Mouse (Mus musculus) CH12.LX (cell line): ENCODE data around the gene Fli1. TPM values are rescaled to one million over a fixed set of nuclear protein-coding genes. Genes with fewer than 3 reads are reported as not detected.

Experiments used
- DNase-seq: peaks from one replicate; pipeline ENCODE4 v3.0.0-alpha.2; 2013; ENCODE audit errors: extremely low read depth
- H3K27ac ChIP-seq: 2 replicates; pipeline ENCODE4 v1.5.1; 2012; ENCODE audit warnings: low read depth, mild to moderate bottlenecking, control low read depth, moderate library complexity; ENCODE audit not compliant: insufficient read depth
- H3K27me3 ChIP-seq: replicated peaks from 2 replicates; pipeline ENCODE3; 2012; ENCODE audit warnings: inconsistent platforms
- H3K36me3 ChIP-seq, 2 experiments: replicated peaks in 1 of 2; 2 replicates each; pipeline versions ENCODE3 to v1.6.1; 2012; ENCODE audit warnings: inconsistent platforms in 1 of 2, low read length in 1 of 2, mild to moderate bottlenecking in 1 of 2, mixed read lengths in 1 of 2, moderate library complexity in 1 of 2; ENCODE audit not compliant: control insufficient read depth in 1 of 2, insufficient read depth in 1 of 2
- H3K4me1 ChIP-seq, 2 experiments: 2 replicates each; pipeline ENCODE4 v1.6.1; 2012; ENCODE audit warnings: inconsistent platforms in 1 of 2, moderate library complexity in 1 of 2; ENCODE audit not compliant: insufficient read depth in 2 of 2, control insufficient read depth in 1 of 2
- H3K4me2 ChIP-seq: 2 replicates; pipeline ENCODE4 v1.6.1; 2012; ENCODE audit warnings: low read depth, mild to moderate bottlenecking, control low read depth; ENCODE audit not compliant: poor library complexity, insufficient read depth, severe bottlenecking
- H3K4me3 ChIP-seq, 3 experiments: fragments of 150-350 bp in 1 of 3; sonication (generic) in 1 of 3; replicated peaks in 1 of 3; 2 replicates each; pipeline versions ENCODE3 to v1.5.1; 2011 to 2012; ENCODE audit warnings: low read depth in 2 of 3, low read length in 2 of 3, mild to moderate bottlenecking in 2 of 3, moderate library complexity in 2 of 3, control low read depth in 1 of 3, improper control_type of control experiment in 1 of 3, inconsistent platforms in 1 of 3, mixed read lengths in 1 of 3; ENCODE audit not compliant: poor library complexity in 1 of 3
- H3K79me2 ChIP-seq: replicated peaks from 2 replicates; pipeline ENCODE4 v1.6.1; 2012; ENCODE audit warnings: mild to moderate bottlenecking, moderate library complexity; ENCODE audit not compliant: control insufficient read depth, poor library complexity, insufficient read depth, severe bottlenecking; ENCODE audit errors: extremely low read depth
- H3K9ac ChIP-seq: 2 replicates; pipeline ENCODE4 v1.6.1; 2012; ENCODE audit warnings: low read depth, mild to moderate bottlenecking, control low read depth, moderate library complexity; ENCODE audit not compliant: insufficient read depth
- H3K9me3 ChIP-seq: replicated peaks from 2 replicates; pipeline ENCODE3; 2012; ENCODE audit warnings: low read length, inconsistent platforms, mixed read lengths
- BHLHE40 ChIP-seq: IDR thresholded peaks from 2 replicates; pipeline ENCODE4 v1.6.1; 2011; ENCODE audit warnings: mild to moderate bottlenecking, low read depth, low read length, improper control_type of control experiment
- CHD1 ChIP-seq: IDR thresholded peaks from 2 replicates; pipeline ENCODE4 v1.6.1; 2012; ENCODE audit warnings: low read depth, low read length, improper control_type of control experiment, inconsistent platforms
- EP300 ChIP-seq: IDR thresholded peaks from 2 replicates; pipeline ENCODE4 v1.6.1; 2011; ENCODE audit warnings: low read length, improper control_type of control experiment
- ETS1 ChIP-seq: conservative IDR thresholded peaks from 2 replicates; pipeline ENCODE4 v1.6.1; 2012; ENCODE audit warnings: low read depth, mild to moderate bottlenecking, inconsistent platforms, low read length, improper control_type of control experiment, moderate library complexity
- GABPA ChIP-seq: IDR thresholded peaks from 2 replicates; pipeline ENCODE4 v1.6.1; 2012; ENCODE audit warnings: low read depth, low read length, improper control_type of control experiment, inconsistent platforms; ENCODE audit not compliant: insufficient replicate concordance
- HCFC1 ChIP-seq: IDR thresholded peaks from 2 replicates; pipeline ENCODE4 v1.6.1; 2012; ENCODE audit warnings: low read depth, mild to moderate bottlenecking, inconsistent platforms, low read length, improper control_type of control experiment
- JUN ChIP-seq: IDR thresholded peaks from 2 replicates; pipeline ENCODE4 v1.6.1; 2011; ENCODE audit warnings: low read depth, mild to moderate bottlenecking, low read length, improper control_type of control experiment, moderate library complexity; ENCODE audit not compliant: insufficient read depth
- JUND ChIP-seq: conservative IDR thresholded peaks from 2 replicates; pipeline ENCODE4 v1.6.1; 2011; ENCODE audit warnings: low read depth, low read length, improper control_type of control experiment
- MXI1 ChIP-seq: IDR thresholded peaks from 2 replicates; pipeline ENCODE4 v1.6.1; 2011; ENCODE audit warnings: mild to moderate bottlenecking, low read depth, low read length, improper control_type of control experiment
- POLR2AphosphoS2 ChIP-seq: IDR thresholded peaks from 2 replicates; pipeline ENCODE4 v1.6.1; 2011; ENCODE audit warnings: low read depth, low read length, improper control_type of control experiment
- RAD21 ChIP-seq: IDR thresholded peaks from 2 replicates; pipeline ENCODE4 v1.6.1; 2011; ENCODE audit warnings: low read depth, mild to moderate bottlenecking, low read length, improper control_type of control experiment, moderate library complexity
- TBP ChIP-seq: conservative IDR thresholded peaks from 2 replicates; pipeline ENCODE4 v1.6.1; 2011; ENCODE audit warnings: low read depth, low read length, improper control_type of control experiment
- USF1 ChIP-seq: IDR thresholded peaks from 2 replicates; pipeline ENCODE4 v1.6.1; 2014; ENCODE audit warnings: low read depth, mild to moderate bottlenecking, inconsistent platforms, low read length, improper control_type of control experiment
- USF2 ChIP-seq: conservative IDR thresholded peaks from 2 replicates; pipeline ENCODE4 v1.6.1; 2011; ENCODE audit warnings: low read depth, low read length, improper control_type of control experiment
- ZC3H11A ChIP-seq: IDR thresholded peaks from 2 replicates; pipeline ENCODE4 v1.6.1; 2012; ENCODE audit warnings: low read depth, mild to moderate bottlenecking, inconsistent platforms, low read length, improper control_type of control experiment
- ZKSCAN1 ChIP-seq: IDR thresholded peaks from 2 replicates; pipeline ENCODE4 v1.6.1; 2012; ENCODE audit warnings: low read depth, inconsistent platforms, low read length, improper control_type of control experiment, borderline replicate concordance
- ZMIZ1 ChIP-seq: IDR thresholded peaks from 2 replicates; pipeline ENCODE4 v1.6.1; 2012; ENCODE audit warnings: low read depth, mild to moderate bottlenecking, inconsistent platforms, low read length, improper control_type of control experiment
- dilution Hi-C: fragments of 300-500 bp; cut with MboI; formaldehyde crosslinking; loops from 2 replicates; pipeline ENCODE4 v1.14.3; 2020; ENCODE audit warnings: low sequenced_read_pairs; ENCODE audit not compliant: extremely low pct_unique_long_range_greater_than_20kb, extremely low pct_ligation_motif_present
- in situ Hi-C: fragments of 300-500 bp; cut with MboI; formaldehyde crosslinking; loops from 3 replicates; pipeline ENCODE4 v1.14.3; 2019; ENCODE audit warnings: low sequenced_read_pairs, low pct_ligation_motif_present, low pct_unique_long_range_greater_than_20kb, mixed read lengths
- polyA plus RNA-seq: library from polyadenylated mRNA; unstranded; fragments of >175 nt; gene quantifications from 2 replicates; pipeline ENCODE4 v1.2.1, GENCODE M21; 2012; ENCODE audit warnings: low read depth; ENCODE audit not compliant: insufficient read length
- total RNA-seq, 2 experiments: library from RNA; depleted of rRNA; stranded (reverse); fragments of 300-350 nt in 1 of 2; fragments of >200 nt in 1 of 2; gene quantifications; 2 replicates each; pipeline ENCODE4 v1.2.3; 2012 to 2014

Fli1 gene
- total and polyA plus RNA-seq, 3 experiments: 20.3 to 29.3 (median 20.8) TPM

GRCm38 (mm10) chr9:32503423-32503822, 39.2 kb downstream of the Fli1 start:
- H3K9me3 ChIP-seq: no peaks in the 10 kb centered on the region

GRCm38 (mm10) chr9:32502256-32503010, 40.2 kb downstream of the Fli1 start:
- Histone ChIP-seq H3K79me2 (peaks cover 68% of the 10 kb centered on the region), H3K27ac (peak overlapping the region; percentile 75), H3K9ac (peak overlapping the region; percentile 48), H3K4me1 (peaks cover 43 to 100% of the 10 kb centered on the region in 2 experiments), H3K4me3 (no peak overlapping the region), H3K4me2 (peak overlapping the region; percentile 55), H3K9me3 (no peaks in the 10 kb centered on the region), H3K36me3 (peaks cover 0 to 21% of the 10 kb centered on the region in 2 experiments), H3K27me3 (no peaks in the 10 kb centered on the region)
- 0 out of 2 replicates have a peak, but pooled peaks have one; percentile 10 for TF ChIP-seq BHLHE40
- TF ChIP-seq CHD1: no peak
- in situ Hi-C loops (no loop called here), dilution Hi-C loops (no loop called here)
- peak; percentile 58 for DNase-seq

More at GRCm38 (mm10) chr9:32503423-32503822, 39.2 kb downstream of the Fli1 start:
- in situ Hi-C loops: no loop called here
- Histone ChIP-seq H3K4me1 (peaks cover 47 to 98% of the 10 kb centered on the region in 2 experiments), H3K27ac (peak overlapping the region; percentile 75), H3K27me3 (no peaks in the 10 kb centered on the region), H3K9ac (peak overlapping the region; percentile 48)
- no peak for DNase-seq
- TF ChIP-seq POLR2AphosphoS2: no peak
- TF ChIP-seq HCFC1: no peak
- no peak for TF ChIP-seq GABPA
- TF ChIP-seq EP300: no peak
- no peak for TF ChIP-seq USF1
- TF ChIP-seq TBP: no peak
- no peak for TF ChIP-seq MXI1
- TF ChIP-seq USF2: no peak
- no peak for TF ChIP-seq JUN
- no peak for TF ChIP-seq ZMIZ1
- no peak for TF ChIP-seq ZKSCAN1
- no peak for TF ChIP-seq ZC3H11A
- TF ChIP-seq RAD21: no peak
- TF ChIP-seq ETS1: no peak
- no peak for TF ChIP-seq JUND
- TF ChIP-seq, all 38 proteins: peak for 0
- peaks cover 0 to 20% of the 10 kb centered on the region in 2 experiments for H3K36me3 ChIP-seq
- H3K4me2 ChIP-seq: peak overlapping the region; percentile 54
- dilution Hi-C loops: no loop called here
- no peak overlapping the region for H3K4me3 ChIP-seq
- H3K79me2 ChIP-seq: peaks cover 70% of the 10 kb centered on the region
